Mouse (Mus musculus) heart, embryonic 15.5 days (tissue): Measurements from ENCODE around the gene Gpr45. TPM values are rescaled to one million over a fixed set of nuclear protein-coding genes. Genes with fewer than 3 reads are reported as not detected.

Source experiments
- ATAC-seq: fragments of 200-750 bp; cut with Nextera tagmentation; replicated peaks from 2 replicates; pipeline ENCODE4 v1.8.0; 2017; ENCODE audit warnings: low read depth, moderate TSS enrichment; ENCODE audit not compliant: insufficient number of reproducible peaks, insufficient read depth, low FRiP score
- H3K27ac ChIP-seq: fragments of 300-500 bp; sonication (generic); 2 replicates; pipeline ENCODE4 v1.5.1; 2015; ENCODE audit warnings: mild to moderate bottlenecking, inconsistent platforms
- H3K27me3 ChIP-seq: fragments of 300-500 bp; sonication (generic); 2 replicates; pipeline ENCODE4 v1.6.1; 2015; ENCODE audit warnings: inconsistent platforms
- H3K36me3 ChIP-seq: fragments of 300-500 bp; sonication (generic); 2 replicates; pipeline ENCODE4 v1.6.1; 2015; ENCODE audit warnings: mild to moderate bottlenecking, inconsistent platforms
- H3K4me1 ChIP-seq: fragments of 300-500 bp; sonication (generic); replicated peaks from 2 replicates; pipeline ENCODE4 v1.6.1; 2015; ENCODE audit warnings: inconsistent platforms
- H3K4me2 ChIP-seq: fragments of 300-500 bp; sonication (generic); 2 replicates; pipeline ENCODE4 v1.6.1; 2015; ENCODE audit warnings: inconsistent platforms, mild to moderate bottlenecking, moderate library complexity
- H3K4me3 ChIP-seq: fragments of 300-500 bp; sonication (generic); 2 replicates; pipeline ENCODE4 v1.5.1; 2015; ENCODE audit warnings: mild to moderate bottlenecking, inconsistent platforms
- H3K9ac ChIP-seq: fragments of 300-500 bp; sonication (generic); 2 replicates; pipeline ENCODE4 v1.6.1; 2015; ENCODE audit warnings: mild to moderate bottlenecking, inconsistent platforms
- H3K9me3 ChIP-seq: fragments of 300-500 bp; sonication (generic); replicated peaks from 2 replicates; pipeline ENCODE4 v1.6.1; 2016; ENCODE audit warnings: inconsistent platforms
- WGBS: fragments of 180-500 bp; shearing (Covaris S2); methylation state at CpG from one replicate; pipeline ENCODE4 v1.1.7; 2015; ENCODE audit warnings: mixed read lengths; 5-methylcytosine and 5-hydroxymethylcytosine counted together
- polyA plus RNA-seq: library from polyadenylated mRNA; unstranded; fragments of >200 nt; fragmentation: Nextera tagmentation; extraction: Ambion mirVana; gene quantifications from 2 replicates; pipeline ENCODE4 v1.2.1, GENCODE M21; 2015

The Gpr45 gene
- polyA plus RNA-seq, 1 experiment from 2014 or later, result 1.0 TPM

DNA sequence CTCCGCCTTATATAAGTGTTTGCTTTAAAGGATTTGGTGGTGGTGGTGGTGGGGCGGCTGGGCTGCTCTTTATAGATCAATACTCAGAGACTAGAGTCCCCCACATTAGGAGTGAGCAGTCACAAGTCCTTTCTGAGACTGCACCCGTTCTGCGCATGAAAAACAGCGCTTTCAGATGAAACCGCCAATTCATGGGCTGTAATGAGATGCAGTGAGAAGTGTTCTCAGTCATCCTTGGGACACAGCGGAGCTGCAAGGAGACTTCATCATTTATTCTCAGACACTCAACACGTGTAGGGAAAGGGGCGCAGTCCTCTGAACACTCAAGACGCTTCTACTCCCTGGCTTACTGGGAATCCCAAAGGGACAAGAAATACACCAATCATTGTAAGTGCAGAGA, 95.1 kb downstream of the Gpr45 start:
- 86% methylated on average over 10 of the region's 10 CpGs for WGBS
- Histone ChIP-seq H3K27me3 (no peaks in the 10 kb centered on the region), H3K9ac (no peak overlapping the region), H3K27ac (no peak overlapping the region), H3K36me3 (peaks cover 16% of the 10 kb centered on the region; the same call in 1 of the 2 replicates), H3K4me3 (no peak overlapping the region), H3K9me3 (no peaks in the 10 kb centered on the region), H3K4me1 (no peaks in the 10 kb centered on the region), H3K4me2 (no peak overlapping the region)
- no peak for ATAC-seq

GRCm38 (mm10) chr1:43051903-43052302, 99.2 kb downstream of the Gpr45 start:
- Histone ChIP-seq H3K36me3 (peaks cover 29% of the 10 kb centered on the region; the same call in 1 of the 2 replicates), H3K9me3 (no peaks in the 10 kb centered on the region), H3K27me3 (no peaks in the 10 kb centered on the region), H3K4me2 (no peak overlapping the region), H3K27ac (no peak overlapping the region), H3K9ac (no peak overlapping the region), H3K4me1 (no peaks in the 10 kb centered on the region), H3K4me3 (no peak overlapping the region)
- 89% methylated on average over 5 of the region's 5 CpGs for WGBS
- ATAC-seq, result no peak

DNA sequence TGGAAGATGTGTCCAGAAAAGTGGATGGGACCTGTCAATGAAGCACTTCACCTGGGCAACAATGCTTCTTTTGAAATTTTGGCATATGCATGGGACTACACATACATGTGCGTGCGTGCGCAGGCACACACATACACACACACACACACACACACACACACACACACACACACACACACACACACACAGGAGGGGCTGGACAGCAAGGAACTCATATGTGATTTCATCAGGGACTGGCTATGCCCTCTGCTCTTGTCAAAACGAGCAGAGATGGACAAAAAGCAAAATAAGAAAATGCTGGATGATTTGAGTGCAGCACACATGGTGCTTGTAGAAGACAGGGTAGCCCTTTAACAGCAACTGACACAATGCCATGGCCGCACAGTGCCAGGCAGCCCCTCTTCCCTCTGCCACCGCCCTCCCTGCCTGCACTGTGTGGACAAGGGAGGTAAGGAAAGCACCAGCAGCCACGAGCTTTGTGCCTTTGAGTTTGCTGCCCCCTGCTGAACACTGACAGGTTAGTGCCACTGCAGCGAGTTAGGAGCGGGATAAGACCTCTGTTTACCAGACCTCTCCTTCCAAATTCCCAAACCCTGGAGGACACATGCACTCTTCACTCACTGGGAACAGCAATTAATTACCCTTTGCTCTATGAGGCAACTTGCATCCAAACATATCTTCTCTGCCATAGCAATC, 113.1 kb downstream of the Gpr45 start:
- no peak overlapping the region for H3K4me2 ChIP-seq
- no peaks in the 10 kb centered on the region for H3K27me3 ChIP-seq
- H3K9me3 ChIP-seq, result no peaks in the 10 kb centered on the region
- H3K4me3 ChIP-seq, result no peak overlapping the region
- no peaks in the 10 kb centered on the region for H3K4me1 ChIP-seq
- ATAC-seq, result peak; percentile 53
- no peak overlapping the region for H3K9ac ChIP-seq
- no peak overlapping the region for H3K27ac ChIP-seq
- H3K36me3 ChIP-seq, result peaks cover 18% of the 10 kb centered on the region
- WGBS, result 53% methylated on average over 9 of the region's 9 CpGs

GRCm38 (mm10) chr1:43066573-43066972, 113.9 kb downstream of the Gpr45 start:
- H3K27me3 ChIP-seq, result no peaks in the 10 kb centered on the region
- H3K9ac ChIP-seq, result no peak overlapping the region
- WGBS, result 80% methylated on average over 8 of the region's 8 CpGs
- no peak for ATAC-seq
- H3K9me3 ChIP-seq, result no peaks in the 10 kb centered on the region
- H3K36me3 ChIP-seq, result peaks cover 18% of the 10 kb centered on the region
- no peak overlapping the region for H3K4me3 ChIP-seq
- no peak overlapping the region for H3K4me2 ChIP-seq
- no peak overlapping the region for H3K27ac ChIP-seq
- no peaks in the 10 kb centered on the region for H3K4me1 ChIP-seq

DNA sequence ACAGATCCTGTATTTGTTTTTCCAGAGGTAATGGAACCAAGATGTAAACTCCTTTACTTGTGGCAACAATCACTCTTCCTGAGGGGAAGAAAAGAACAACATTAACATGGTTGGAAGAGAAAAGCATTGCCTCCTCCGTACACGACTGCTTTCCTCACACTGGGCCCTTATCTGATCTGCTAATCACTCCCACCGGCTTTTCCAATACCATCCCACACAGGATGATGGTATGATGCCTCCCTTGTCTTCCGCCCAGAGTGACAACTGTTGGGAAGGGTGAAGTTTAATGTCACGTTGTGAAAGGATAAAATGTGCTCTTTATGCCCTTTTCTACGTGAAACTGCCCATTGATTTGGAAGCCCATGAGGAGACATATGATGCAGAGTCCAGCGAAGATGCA, 114.9 kb downstream of the Gpr45 start:
- H3K27ac ChIP-seq, result no peak overlapping the region
- peaks cover 18% of the 10 kb centered on the region for H3K36me3 ChIP-seq
- ATAC-seq, result no peak
- H3K4me3 ChIP-seq, result no peak overlapping the region
- H3K4me2 ChIP-seq, result no peak overlapping the region
- no peak overlapping the region for H3K9ac ChIP-seq
- no peaks in the 10 kb centered on the region for H3K27me3 ChIP-seq
- WGBS, result 62% methylated on average over 7 of the region's 7 CpGs
- no peaks in the 10 kb centered on the region for H3K4me1 ChIP-seq
- H3K9me3 ChIP-seq, result no peaks in the 10 kb centered on the region

- Histone ChIP-seq H3K27ac (no peak overlapping the region), H3K9me3 (no peaks in the 10 kb centered on the region), H3K4me1 (no peaks in the 10 kb centered on the region), H3K9ac (no peak overlapping the region), H3K4me2 (no peak overlapping the region), H3K36me3 (peaks cover 23% of the 10 kb centered on the region), H3K4me3 (no peak overlapping the region), H3K27me3 (no peaks in the 10 kb centered on the region)
- 72% methylated on average over 5 of the region's 5 CpGs for WGBS
- ATAC-seq, result no peak
These were observed 118.1 kb downstream of the Gpr45 start for GRCm38 (mm10) chr1:43070726-43071125.

DNA sequence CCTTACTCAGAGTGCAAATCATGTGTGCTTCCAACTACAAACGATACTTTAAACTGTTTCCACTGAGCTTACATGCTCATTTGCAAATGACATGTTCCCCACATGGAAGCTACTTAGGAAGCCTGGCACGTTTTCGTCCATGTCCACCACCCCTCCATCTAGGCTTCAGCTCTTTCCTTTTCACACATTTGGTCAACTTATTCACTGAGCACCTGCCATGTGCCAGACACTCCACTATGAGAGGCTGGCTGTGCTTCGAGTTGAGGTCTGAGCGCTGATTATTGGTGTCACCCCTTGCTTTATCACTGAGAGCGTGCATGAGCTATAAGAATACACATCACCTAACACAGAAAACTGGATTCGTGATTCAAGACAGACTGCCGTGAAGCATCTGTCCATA, 119.4 kb downstream of the Gpr45 start:
- H3K36me3 ChIP-seq, result peaks cover 18% of the 10 kb centered on the region
- 88% methylated on average over 8 of the region's 8 CpGs for WGBS

GRCm38 (mm10) chr1:43072561-43072960, 119.9 kb downstream of the Gpr45 start:
- Histone ChIP-seq H3K27me3 (no peaks in the 10 kb centered on the region), H3K4me2 (no peak overlapping the region), H3K36me3 (peaks cover 14% of the 10 kb centered on the region; the same call in 1 of the 2 replicates), H3K27ac (no peak overlapping the region), H3K9ac (no peak overlapping the region), H3K9me3 (no peaks in the 10 kb centered on the region), H3K4me1 (no peaks in the 10 kb centered on the region), H3K4me3 (no peak overlapping the region)
- no peak for ATAC-seq
- 69% methylated on average over 1 of the region's 1 CpGs for WGBS

More for the DNA sequence above, 119.4 kb downstream of the Gpr45 start:
- Histone ChIP-seq H3K27ac (no peak overlapping the region), H3K4me1 (no peaks in the 10 kb centered on the region), H3K9ac (no peak overlapping the region), H3K4me2 (no peak overlapping the region), H3K4me3 (no peak overlapping the region), H3K27me3 (no peaks in the 10 kb centered on the region), H3K9me3 (no peaks in the 10 kb centered on the region)
- ATAC-seq, result no peak

DNA sequence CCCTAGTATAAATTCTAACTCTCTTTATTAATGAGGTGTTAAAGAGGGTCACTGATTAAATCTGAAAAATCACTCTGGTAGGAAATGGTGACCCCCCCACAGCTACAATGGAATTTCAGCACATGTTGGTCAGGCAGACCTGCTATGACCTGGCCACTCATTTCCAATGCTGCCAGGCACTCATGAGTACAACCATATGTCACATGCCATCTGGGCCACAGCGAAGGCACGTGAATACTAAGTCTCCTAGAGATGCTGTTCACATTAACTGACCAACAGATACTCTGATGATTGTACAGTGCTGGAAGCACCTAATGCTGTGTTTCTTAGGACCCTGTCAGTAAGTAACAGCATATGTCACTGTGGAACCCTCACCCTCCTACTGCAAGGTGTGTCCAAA, 122.1 kb downstream of the Gpr45 start:
- H3K9me3 ChIP-seq, result no peaks in the 10 kb centered on the region
- 94% methylated on average over 2 of the region's 2 CpGs for WGBS
- peaks cover 14% of the 10 kb centered on the region; the same call in 1 of the 2 replicates for H3K36me3 ChIP-seq
- ATAC-seq, result no peak
- no peak overlapping the region for H3K4me3 ChIP-seq
- H3K27ac ChIP-seq, result no peak overlapping the region
- no peaks in the 10 kb centered on the region for H3K27me3 ChIP-seq
- H3K4me1 ChIP-seq, result no peaks in the 10 kb centered on the region
- H3K4me2 ChIP-seq, result no peak overlapping the region
- H3K9ac ChIP-seq, result no peak overlapping the region

DNA sequence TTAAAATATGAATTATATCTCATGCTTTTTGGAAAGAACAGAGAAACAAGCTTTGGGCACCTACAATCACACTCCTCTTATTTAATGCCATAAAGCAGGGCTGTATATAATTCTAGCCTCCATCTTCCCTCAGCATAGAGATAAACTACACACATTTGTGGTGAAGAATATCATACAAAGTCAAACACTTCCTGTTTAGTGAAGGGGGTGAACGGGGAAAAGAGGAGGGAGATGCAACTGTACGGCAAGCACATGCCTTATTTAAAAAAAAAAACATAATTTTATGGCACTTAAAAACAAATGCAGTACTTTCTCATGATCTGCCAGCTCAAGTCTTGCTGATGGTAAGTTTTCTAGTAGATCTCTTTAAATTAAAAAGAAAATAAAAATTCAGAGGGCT, 125.5 kb downstream of the Gpr45 start:
- H3K4me2 ChIP-seq, result no peak overlapping the region
- 67% methylated on average over 2 of the region's 2 CpGs for WGBS
- no peaks in the 10 kb centered on the region for H3K4me1 ChIP-seq
- H3K27ac ChIP-seq, result no peak overlapping the region
- H3K9ac ChIP-seq, result no peak overlapping the region
- H3K36me3 ChIP-seq, result peaks cover 14% of the 10 kb centered on the region; the same call in 1 of the 2 replicates
- H3K4me3 ChIP-seq, result no peak overlapping the region
- no peak for ATAC-seq
- H3K27me3 ChIP-seq, result no peaks in the 10 kb centered on the region
- H3K9me3 ChIP-seq, result no peaks in the 10 kb centered on the region

- no peaks in the 10 kb centered on the region for H3K36me3 ChIP-seq
- no peak for ATAC-seq
- WGBS, result 84% methylated on average over 5 of the region's 5 CpGs
These were observed 130.3 kb downstream of the Gpr45 start for GRCm38 (mm10) chr1:43082946-43083345.

More at GRCm38 (mm10) chr1:43082946-43083345, 130.3 kb downstream of the Gpr45 start:
- Histone ChIP-seq H3K27ac (no peak overlapping the region), H3K4me1 (no peaks in the 10 kb centered on the region), H3K4me2 (no peak overlapping the region), H3K9ac (no peak overlapping the region), H3K4me3 (no peak overlapping the region), H3K27me3 (no peaks in the 10 kb centered on the region), H3K9me3 (no peaks in the 10 kb centered on the region)
